Mouse (Mus musculus): ENCODE measurements at regions not wholly inside any gene's neighbourhood (a gene's known extent, or its start where the extent isn't known, plus 50 kb on each side); places are given as distances from the start of the nearest gene placed in this dataset.

DNA sequence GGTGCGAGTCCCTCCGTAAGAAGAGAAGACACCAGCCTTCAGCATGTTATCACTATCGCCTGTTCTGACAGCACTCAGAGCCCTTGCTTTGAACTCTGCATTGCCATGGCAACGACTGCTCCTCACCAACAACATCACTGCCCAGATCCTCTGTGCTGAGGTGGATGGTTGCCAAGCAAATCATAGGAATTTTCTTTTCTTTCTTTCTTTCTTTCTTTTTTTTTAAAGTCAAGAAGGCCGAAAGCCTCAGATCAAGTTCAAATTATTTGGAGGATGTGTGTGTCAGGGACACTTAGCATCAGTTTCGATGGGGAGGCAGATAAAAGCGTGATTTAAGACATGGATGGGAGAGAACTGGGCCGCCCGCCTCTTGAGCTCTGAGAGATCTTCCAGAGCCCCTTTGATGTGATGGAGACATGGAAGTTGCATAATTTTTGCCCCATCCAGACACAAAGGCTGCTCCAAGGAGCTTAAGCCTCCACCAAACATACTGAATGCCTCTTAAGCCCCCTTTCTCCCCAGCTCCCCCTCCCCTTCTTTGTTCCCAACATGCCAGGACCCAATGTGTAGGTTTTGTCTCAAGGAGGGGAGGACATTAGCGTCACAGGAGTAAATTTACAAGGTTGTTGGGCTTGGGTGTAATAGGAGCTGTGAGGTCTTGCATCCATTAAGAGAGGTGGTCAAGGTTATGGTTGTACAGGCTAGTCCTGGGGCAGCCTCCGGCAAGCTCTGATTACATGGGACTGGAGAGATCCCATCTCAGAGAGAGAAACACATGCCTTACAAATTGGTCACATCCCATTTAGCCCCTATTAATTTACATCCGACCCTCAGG lies 167.4 kb upstream of the Npvf start:
- no peak for TF ChIP-seq POLR2A (IDR thresholded peaks at IDR 0.05; ENCODE audit: insufficient read depth, low read depth, low read length)
- no peak for TF ChIP-seq CTCF (IDR thresholded peaks at IDR 0.05; ENCODE audit: insufficient read depth, low read depth, low read length)
